Mouse (Mus musculus) CD4-positive, CD25-positive, alpha-beta regulatory T cell, adult 4 months (primary cell): ENCODE data around the gene Ank2. TPM values are rescaled to one million over a fixed set of nuclear protein-coding genes. Genes with fewer than 3 reads are reported as not detected.
A peak's percentile ranks its signal among the peaks of the same experiment; 100 is the strongest.
"Not testable (repeated sequence)": the region's sequence is repeated elsewhere in the genome, so short reads cannot be mapped to it uniquely, and the experiment has no call there.

ENCODE experiments used
- ATAC-seq: one replicate; pipeline ENCODE4 v1.8.0; 2017
- polyA plus RNA-seq, 2 experiments: library from polyadenylated mRNA; unstranded; fragments of 100-300 nt; shearing (Covaris generic); gene quantifications; one replicate each; pipeline ENCODE4 v1.2.1; 2017

Gene Ank2
- polyA plus RNA-seq, 2 experiments from 2014 or later = 0.23 to 0.32 TPM

DNA sequence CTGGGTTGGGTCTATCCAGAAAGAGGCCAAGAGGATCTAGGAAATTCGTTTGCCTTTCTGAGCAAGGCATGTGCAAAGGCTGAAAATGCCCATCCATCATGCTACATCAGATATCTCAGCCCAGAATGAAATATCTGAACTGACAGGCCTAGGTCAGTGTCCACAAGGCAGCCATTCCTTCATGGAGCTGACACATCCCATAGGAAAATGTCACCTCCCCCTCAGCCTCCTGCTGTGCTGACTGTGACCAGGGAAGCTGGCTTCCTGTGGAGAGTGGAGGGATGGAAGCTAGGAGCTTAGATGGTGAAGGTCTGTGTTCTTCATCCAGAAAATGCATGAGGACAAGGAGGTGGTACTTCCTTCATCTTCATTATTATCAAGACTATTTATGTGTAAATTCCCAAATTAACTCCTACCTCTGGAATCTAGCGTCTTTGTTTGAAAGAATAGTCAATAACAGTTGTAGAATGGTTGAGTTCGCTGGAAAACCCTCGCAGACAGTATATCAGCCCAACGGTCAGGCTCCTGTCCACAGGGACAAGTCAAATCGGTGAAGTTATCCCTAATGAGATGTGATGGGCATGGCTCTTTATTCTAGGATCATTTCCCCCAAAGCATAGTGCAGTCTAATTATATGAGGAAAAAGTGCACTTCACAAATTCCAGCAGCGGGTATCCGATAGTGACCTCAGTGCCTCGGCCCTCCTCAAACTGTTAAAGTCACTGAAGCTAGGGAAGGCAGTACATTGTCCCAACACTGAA lies 148.4 kb downstream of the Ank2 start:
- ATAC-seq = no peak

DNA sequence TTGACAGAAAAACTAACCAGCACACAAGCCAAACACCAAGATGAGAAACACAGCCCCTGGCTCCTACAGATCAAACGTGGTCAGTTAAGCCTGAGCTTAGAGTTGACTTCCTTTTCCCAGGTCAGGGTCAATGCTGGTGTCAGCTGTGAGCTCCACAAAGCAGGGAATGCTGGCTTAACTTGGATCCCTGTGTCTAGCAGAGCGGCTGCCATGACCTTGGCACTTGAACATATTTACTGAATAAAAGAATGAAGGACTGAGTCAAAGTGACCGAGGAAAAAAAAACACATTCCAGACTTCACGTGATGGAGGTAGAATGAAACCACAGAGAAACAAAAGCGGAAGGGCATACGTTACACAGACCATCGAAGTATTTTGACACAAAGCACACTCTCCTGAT lies 150.2 kb downstream of the Ank2 start:
- ATAC-seq = no peak

DNA sequence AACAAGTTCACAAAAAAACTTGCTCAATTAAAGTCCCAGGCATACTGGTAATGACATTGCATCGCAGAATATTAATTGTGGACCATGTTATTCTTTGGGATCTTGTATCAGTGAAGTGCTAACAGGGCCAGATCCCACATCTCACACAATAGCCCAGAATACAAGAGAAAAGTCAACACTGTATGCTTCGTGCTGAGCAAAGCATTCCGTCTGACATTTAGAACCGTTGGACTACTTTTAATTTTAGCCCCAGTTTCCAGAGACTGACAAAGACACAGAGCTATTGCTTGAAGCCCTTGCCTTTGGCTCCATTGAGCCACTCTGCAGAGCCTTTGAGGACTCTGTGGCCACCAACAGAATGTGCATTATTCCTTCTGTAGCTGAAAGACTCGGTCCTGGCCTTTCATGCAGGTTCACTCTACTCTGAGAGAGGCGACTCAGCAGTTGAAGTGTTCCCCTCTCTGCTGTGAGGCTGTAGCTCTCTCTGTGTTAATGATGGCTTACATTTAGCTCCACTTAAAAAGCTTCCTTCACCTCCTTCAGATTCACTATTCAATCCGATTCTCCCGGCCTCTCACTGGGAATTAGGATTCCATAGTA lies 153.2 kb downstream of the Ank2 start:
- no peak for ATAC-seq

DNA sequence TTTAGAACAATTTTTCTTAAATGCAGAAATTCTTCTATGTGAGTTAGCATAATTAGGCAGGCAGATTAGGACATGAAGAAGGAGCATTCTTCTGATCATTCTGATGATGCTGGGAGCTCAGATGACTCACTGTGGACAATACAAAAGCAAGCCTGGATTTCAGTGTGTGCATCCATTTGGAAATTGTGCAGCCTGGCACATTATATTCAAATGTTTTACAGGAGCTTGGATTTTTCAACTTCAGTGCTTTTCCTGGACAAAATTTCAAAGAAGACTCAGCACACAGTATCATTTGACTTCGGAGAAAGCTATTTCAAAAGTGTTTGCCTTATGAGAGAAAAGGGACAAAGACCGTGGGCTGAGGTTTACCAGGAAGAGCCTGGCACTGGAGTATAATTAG lies 157.8 kb downstream of the Ank2 start:
- ATAC-seq = no peak

DNA sequence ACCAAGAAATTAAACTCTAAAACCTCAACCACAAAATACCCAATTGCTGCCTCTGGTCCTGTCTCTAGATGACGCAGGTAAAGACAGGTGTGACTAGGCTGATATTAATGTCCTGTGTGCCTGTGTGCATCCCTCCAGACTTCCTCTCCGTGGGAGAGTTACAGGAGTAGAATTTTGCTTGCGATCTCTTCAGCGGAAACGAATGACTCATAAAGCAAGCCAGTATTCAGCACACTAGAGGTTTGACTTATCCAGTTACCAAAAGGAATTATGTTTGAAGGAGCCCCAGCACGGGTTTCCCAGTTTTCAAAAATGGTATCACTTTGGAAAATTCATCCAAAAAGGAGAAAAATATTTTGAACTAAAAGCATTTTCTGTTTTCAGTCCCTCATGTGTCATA lies 164.3 kb downstream of the Ank2 start:
- no peak for ATAC-seq

DNA sequence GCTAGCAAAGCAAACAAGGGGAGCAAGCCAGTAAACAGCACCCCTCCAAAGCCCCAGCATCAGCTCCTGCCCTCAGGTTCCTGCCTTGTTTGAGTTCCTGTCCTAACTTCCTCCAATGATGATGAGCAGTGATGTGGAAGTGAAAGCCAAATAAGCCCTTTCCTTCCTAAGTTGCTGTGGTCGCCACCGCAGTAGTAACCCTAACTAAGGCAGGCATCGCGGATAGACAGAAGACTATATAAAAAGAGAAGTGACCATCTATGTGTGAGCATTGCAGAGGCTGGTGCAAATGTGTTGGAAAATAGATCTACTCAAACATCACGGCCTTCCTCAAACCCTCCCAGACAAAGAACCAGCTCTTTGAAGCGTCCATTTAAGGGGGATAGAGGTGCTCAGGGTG lies 167.6 kb downstream of the Ank2 start:
- ATAC-seq = no peak

DNA sequence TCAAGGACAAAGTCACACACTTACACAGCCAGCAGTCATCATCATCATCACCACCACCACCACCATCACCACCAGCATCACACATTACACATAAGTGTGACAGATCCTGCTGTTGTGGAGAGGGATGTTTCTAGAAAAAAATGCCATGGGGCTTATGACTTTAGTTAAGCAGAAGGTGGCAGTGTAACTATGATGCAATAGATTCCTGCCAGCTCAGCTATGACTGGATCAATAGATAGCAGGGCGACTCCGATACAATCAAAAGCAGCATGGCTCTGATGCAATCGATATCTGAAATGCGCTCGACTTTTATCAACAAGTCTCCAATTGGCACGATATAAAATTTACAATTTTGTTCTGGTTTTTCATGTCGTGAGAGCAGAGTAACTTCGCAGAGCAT lies 172.8 kb downstream of the Ank2 start:
- ATAC-seq = no peak

DNA sequence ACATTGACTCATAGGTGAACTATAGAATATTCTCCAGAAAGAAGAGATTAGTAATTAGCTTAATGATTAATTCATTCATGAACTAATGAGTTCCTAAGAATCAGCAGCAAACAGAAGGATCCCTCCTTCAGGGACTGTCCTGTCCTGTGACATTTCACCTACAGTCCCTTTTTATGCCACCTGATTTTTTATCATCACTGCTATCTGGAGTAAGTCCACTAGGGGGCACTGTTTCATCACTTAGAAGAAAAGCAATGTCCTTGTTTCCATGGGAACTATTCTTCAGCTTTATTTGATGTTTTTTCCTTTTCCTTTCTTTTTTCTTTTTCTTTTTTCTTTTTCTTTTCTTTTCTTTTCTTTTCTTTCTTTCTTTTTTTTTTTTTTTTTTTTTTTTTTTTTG lies 176.3 kb downstream of the Ank2 start:
- ATAC-seq = peak; percentile 41

DNA sequence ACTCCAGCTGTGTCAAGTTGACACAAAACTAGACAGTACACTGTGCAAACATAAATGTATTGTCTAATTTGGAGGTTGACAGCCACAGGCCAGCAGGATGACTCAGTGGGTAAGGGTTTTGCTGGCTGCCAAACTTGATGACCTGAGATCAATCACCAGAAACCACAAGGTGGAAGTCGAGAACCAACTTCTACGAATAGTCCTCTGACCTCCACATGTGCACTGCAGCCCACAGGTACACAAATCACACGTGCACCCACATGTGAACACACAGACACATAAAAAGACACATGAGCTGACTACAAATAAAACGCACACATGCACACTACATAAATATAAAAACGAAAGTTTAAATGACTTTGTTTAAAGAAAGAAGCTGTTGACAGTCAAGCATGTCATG lies 177.5 kb downstream of the Ank2 start:
- no peak for ATAC-seq

DNA sequence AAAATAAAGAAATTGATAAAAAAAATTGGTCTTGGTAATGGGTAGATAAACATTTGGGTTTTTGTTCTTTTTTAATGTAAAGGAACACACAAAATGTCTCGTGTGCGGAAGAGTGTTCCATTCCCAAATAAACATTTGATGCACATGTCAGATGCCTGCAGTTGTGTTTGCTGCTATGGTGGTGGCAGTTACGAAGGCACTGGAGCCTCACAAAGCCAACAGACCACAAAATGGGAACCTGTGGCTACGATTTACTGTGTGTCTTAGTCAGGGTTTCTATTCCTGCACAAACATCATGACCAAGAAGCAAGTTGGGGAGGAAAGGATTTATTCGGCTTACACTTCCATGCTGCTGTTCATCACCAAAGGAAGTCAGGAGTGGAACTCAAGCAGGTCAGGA lies 178.1 kb downstream of the Ank2 start:
- ATAC-seq = not testable (repeated sequence)

DNA sequence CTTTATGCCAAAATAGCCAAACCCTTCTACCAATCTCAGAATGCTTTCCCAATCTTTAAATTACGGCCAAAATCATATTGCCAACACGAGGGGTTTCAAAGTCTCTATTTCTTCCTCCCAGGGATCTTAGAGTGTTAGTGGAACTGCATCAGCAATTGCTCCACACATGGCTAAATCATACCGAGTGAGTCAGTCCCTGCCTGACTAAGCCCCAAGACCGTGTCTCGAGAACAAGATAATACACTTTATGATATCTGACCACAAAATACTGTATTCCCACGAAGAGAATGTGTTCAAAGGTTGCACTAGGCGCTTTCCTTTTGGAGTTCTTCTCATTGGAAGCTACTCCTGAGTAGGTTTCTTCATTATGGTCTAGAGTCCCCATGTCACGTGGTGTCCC lies 178.8 kb downstream of the Ank2 start:
- no peak for ATAC-seq

DNA sequence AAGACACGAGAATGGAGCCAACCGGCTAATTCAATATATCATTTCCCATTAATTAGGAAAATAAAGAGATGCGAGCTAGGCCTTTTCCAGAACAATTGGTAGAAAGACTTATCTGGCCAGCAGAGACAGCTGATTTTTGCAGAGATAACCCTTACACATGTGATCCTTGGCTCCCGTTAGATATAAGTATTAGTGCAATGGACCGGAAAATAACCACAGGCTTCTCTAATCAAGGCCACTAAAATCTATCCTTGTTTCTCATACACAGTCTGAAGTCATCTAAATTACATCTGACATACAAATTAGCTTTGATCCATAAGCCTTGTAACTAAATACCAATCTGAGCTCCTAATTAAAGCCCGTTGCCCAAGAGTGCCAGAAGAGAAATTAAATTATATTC lies 181.5 kb downstream of the Ank2 start:
- no peak for ATAC-seq

DNA sequence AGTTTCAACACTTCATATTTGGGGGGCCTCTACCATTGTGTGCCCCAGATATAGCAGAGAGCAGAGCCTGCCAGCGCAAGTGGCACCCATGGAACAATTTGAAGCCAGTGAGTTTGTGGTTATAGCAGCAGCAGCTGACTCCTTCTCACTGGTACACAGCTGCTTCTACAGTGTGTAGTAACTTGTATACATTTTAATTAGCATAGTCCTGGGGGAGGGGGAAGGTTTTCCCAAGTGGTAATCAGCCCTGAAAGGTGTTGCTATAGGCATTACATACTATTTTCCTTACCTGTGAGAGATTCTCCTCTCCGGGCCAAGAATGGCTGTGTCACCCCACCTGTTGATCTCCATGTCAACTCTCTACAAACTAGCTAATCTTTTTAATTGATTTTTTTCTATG lies 182.4 kb downstream of the Ank2 start:
- no peak for ATAC-seq

DNA sequence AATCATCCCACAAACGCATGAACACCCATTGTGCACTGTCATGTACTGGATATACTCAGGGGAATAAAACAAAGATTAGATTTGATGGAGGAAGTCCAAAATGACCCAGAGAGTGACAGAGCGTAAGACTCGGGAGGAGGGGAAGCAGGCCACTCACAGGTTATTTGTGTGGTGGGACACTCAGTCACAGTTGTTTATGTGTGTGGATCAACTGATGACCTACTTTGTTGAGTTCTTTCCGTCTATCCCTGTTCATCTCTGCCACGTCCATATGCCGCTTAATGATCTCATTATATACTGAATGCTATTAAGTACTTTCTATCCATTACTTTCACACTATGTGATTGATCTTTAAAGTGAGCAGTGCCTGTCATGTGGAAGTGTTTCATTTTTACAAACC lies 187.6 kb downstream of the Ank2 start:
- no peak for ATAC-seq

DNA sequence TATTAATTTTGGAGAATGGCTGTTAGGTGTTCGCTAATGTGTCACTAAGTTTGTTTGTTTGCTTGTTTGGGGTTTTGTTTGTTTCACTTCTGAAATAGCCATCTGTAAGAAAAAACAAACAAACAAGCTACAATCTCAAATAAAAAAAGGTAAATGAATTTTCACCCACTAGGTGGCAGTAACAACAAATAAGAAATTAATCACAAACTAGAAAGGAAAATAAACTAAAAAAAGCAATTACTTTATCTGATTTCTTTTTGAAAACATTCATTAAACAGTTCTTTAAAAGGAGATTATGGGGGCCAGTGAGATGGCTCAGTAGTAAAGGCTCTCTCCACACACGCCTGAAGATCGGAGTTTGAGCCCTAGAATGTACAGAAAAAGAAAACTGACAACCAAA lies 189.1 kb downstream of the Ank2 start:
- ATAC-seq = no peak

DNA sequence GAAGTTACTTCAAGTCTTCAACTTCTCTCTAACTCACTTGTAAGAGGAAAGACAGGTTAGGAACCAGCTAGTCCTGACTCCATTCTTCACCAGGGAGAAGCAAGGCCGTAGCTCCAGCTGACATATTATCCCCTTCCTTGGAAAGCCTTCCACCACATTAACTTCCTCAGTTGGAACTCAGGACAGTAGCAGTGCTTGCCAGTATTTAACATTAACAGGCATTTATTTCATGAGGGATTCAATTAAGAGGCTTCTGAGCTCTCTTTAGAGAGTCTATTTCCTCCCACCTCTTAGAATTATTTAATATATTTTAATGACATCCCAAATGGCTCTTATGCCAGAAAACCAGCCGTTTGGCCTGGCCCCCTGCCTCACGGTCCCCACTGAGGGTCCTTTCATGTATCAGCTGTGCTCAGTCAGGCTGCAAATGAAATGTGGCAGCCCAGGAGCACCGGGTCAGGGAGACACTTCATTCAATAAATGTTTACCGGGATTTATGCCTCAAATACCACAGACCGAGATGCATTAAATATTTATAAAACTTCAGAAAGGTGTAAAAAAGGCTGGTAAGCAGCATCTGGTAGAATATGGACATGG lies 195.1 kb downstream of the Ank2 start:
- ATAC-seq = no peak

DNA sequence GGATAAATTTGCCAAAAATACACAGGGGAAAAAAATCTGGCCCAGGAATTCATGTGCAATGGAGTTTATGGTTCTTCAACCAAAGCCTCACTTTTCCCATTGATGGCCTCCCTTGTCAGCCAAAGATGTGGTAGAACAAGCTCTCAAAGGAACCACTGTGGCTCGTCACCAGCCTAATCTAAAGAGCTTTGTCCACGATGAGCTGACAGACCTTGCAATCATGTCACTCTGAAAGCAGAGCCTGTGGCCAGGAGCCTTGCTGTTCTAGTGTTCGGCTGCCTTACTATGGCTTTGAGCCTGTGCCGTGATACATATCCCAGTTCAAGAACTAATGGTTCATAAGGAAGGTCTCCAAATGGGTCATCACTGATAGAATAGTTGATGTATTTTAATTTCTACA lies 196.1 kb downstream of the Ank2 start:
- ATAC-seq = no peak

DNA sequence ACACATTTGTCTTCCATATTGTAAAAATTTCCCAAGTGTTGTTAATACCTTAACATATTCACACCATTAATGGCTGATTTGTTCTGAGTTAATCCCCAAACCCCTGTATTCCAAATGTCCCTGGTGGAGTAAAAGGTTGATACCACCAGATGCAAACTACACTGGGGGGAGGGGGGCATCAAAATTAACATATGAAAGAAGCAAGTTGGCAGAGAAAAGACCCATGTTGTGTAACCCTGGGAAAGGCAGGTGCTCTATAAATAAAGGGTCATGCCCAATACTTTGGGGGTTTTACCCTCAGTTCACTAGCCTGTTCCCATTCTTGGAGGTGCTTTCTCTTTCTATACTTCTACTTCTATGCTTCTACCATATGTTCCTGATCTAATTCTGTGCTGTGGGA lies 198.4 kb downstream of the Ank2 start:
- no peak for ATAC-seq

DNA sequence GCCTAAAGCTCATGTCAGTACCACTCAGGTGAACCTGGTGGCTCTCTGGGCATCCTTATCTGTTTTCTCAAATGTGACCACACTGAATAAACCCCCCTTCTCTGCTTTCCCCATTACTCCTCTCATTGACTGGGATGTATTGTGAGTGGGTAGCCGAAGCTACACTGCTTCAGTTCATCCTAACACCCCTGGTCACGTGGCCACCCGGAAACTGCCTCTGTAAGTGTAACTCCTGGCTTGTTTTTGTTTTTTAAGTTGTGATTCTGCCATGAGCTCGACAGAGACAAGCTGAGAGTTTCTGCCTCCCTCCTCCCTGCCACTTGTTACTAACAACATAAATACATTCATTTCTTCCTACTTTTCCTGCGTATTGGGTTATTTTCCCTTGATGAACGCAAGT lies 203.2 kb downstream of the Ank2 start:
- ATAC-seq = no peak

DNA sequence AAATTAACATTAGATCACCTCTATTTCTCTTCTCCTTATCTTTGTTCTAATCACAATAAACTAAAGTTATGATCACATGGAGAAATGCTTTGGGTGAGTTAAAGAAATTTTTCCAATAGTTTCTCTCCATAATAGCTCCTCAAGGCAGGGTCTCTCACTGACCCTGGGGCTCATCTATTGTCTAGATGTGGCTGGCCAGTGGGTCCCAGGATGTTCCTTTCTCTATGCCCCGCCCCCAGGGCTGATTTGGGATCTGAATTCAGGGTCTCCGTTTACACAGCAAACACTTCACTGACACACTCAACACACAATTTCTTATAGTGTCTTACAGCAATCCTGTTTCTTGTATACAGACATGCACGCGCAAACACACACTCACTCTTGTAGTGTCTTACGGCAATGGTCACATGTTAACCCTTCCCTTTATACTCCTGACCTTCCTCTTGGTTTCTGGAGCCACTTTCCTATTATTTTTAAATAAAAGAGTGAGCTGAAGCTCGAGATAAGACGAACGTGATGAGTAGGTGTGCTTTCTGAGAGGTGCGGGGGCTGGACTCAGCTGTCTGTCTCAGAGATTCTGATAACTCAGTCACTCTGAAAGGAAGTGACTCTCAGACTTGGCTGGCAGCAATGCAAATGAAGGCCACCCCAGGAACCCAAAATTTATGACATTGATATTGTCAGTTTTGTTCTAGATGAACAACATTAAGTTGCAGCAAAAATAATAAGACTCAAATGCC lies 204.4 kb downstream of the Ank2 start:
- ATAC-seq = no peak

DNA sequence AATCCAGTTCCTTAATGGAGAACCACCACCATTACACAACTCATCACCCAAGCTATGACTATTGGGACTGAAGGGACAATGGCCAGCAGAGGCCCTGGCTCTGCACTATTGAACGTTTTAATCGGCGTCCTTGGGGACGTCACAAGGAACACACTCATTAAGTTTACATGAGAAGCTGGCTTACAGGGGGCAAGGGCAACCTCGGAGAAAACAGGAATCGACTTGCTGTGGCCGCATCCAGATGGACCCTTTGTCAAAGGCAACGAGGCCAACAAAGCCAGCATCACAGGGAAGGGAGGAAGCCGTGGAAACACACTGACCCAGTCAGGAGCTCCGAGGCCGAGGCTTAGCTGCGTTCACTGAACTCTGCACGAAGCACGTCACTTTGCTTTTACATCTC lies 205.1 kb downstream of the Ank2 start:
- ATAC-seq = no peak

DNA sequence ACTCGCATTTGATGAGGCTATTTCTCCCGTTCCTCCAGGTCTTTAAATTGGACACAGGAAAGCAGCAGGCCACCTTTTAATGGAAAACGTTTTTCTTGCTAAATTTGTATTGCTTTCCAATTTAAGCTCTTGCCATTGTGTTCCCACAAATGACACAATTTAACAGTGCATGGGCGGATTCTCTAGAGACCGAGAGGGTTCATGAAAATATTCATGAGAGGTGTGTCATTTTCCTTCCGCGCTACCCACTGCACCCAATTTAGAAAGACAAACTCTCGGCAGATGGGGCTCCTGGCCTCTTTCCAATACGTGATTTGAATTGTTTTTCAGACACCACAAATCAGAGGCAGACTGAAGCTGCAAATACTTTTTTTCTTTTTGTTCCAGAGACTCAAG lies 205.7 kb downstream of the Ank2 start:
- no peak for ATAC-seq

DNA sequence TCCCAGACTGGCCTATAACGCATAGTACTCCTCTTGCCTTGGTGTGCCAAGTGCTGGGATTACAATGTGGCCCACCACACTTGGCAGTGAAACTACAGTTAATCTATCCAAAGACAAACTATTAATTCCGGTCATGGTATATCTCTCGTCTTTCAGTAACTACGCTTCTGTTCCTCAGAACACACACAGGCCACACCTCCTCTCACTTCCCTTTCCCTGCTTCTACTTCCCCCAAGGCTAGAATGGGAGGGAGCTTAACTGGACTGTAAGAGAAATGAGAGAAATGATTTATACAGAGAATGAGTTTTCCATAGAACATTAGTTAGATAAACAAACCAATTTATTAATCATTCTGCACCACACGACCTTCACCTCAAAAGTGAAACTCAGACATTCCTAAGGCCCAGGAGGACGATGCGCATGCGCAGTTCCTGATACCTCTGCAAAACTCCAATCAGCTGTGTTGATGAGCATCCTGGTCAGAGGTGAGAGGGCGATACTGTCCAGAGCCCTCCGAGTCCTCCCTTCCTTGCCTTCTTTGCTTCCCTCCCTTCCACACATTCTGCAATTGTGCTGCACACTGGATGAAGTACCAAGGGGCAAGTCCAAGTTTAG lies 206.2 kb downstream of the Ank2 start:
- ATAC-seq = no peak
